Mouse (Mus musculus) adrenal gland, adult 18-20 months (tissue): ENCODE results near the gene Zzz3. TPM values are rescaled to one million over a fixed set of nuclear protein-coding genes. Genes with fewer than 3 reads are reported as not detected.

Experiments
- DNase-seq, 2 experiments: peaks; one replicate each; pipeline ENCODE4 v3.0.0; 2021 to 2022; ENCODE audit warnings: low spot score in 2 of 2
- total RNA-seq, 2 experiments: library from RNA; stranded (reverse); gene quantifications; 1 replicate in 1 of 2; 2 replicates in 1 of 2; pipeline ENCODE4 v1.2.3; 2021

Zzz3 gene
- total RNA-seq, 2 experiments from 2014 or later = 32.1 to 35.8 TPM

DNA sequence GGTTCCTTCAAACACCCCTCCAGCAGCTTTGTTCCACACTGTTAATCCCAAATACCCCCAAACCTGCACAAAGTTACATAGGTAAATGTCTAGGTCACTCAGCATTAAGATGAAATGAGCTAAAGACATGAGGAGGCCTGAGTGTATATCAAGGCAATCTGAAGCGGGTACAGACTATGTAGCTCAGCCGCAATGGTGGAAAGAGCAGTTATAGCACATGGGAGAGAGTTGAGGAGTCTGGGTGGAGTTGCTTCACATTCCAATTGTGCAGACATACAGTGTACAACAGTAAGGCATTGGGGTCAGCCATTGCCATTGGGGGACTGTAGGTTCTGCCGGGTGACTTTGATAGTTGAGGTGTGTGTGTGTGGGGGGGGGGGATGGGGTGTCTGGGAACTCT is 69.2 kb downstream of the Zzz3 start:
- no peak for DNase-seq

DNA sequence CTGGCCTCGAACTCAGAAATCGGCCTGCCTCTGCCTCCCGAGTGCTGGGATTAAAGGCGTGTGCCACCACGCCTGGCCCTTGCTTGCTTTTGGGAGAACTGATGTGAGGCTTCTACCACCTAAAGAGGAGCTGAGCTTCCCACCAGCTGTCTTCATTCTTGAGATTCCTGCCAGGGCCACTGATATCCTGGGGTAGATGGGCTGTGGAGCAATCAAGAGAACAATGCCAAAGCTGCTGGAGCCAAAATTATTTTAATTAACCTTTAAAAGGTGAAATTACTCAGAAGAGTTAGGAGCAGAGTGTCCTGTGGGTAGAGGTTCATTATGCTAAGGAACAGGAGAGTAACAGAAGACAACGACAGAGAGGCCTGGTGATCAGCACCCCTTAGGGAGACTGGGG is 70.1 kb downstream of the Zzz3 start:
- no peak for DNase-seq

DNA sequence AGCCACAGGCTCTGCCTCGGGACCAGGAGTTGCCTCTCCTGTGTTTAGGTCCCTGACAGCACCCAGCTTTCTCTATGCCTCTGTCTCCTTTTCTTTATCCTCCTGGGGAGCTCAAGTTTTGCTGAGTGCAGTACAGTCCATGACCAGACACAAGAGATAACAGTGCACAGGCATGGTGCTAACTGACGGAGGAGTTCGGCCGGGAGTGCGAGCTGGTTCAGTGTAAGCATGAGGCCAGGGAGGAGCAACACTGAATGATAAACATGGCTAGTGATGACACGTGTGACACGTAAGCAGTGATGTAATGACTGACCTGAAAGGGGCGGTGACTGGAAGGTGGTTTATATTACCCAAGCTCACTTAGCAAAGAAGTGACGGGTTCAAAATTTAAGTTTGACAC is 71.6 kb downstream of the Zzz3 start:
- DNase-seq = no peak

DNA sequence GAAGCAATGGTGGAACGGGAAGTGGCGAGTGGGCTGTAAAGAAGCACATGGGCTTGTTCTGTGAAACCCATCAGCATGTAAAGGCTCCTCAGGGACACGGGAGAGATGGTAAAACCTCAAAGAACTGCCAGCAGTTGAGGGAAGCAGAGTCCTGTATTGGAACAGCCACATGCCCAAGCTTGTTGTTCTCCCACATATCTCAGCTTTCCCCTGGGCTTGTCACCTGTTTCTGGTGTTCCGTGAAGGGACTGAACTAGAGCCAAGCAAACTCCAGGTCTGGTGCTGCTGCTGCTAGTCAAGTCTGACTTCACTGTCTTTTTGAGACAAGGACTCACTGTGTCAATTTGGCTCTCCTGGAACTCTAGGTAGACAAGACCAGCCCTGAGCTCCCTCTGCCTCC is 72.0 kb downstream of the Zzz3 start:
- DNase-seq = no peak

DNA sequence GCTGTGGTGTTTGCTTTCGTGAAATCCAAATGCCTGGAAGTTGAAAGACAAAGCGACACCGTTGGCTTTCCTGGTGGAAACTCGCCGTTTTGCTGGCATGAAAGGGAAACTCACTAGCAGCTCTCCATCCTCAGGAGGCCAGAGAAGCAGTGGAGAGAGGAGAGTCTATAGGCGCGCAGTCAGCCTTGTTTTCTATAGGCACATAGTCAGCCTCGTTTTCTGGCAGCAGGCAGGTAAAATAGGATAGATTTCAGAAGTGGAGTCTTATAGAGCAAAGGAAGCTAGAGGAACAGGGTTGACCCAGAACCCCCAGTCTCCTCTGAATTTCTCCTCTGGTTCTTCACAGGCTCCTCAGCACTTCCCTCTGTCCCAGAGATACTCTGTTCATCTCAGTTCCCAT is 72.8 kb downstream of the Zzz3 start:
- DNase-seq = no peak

DNA sequence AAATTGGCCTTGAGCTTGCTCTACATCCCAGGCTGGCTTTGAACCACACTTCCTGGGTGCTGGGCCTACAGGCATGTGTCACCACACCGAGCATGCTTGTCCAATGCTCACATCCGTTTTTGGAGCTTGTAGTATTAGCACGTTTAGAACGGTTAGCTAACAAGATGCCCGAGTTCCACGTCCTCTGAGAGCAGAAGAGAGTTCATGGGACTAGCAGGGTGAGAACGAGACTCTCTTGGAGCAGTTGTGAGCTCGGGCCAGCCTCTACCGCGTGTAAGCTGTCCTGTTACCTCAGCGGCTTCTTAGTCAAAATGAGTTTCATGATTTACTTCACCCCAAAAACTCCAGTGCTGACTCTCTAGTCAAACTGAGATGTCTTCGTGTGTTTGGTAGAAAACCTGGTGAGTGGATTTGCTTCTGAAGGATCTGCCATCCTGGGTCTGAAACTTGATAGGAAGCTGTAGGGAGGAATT is 73.3 kb downstream of the Zzz3 start:
- DNase-seq = no peak

DNA sequence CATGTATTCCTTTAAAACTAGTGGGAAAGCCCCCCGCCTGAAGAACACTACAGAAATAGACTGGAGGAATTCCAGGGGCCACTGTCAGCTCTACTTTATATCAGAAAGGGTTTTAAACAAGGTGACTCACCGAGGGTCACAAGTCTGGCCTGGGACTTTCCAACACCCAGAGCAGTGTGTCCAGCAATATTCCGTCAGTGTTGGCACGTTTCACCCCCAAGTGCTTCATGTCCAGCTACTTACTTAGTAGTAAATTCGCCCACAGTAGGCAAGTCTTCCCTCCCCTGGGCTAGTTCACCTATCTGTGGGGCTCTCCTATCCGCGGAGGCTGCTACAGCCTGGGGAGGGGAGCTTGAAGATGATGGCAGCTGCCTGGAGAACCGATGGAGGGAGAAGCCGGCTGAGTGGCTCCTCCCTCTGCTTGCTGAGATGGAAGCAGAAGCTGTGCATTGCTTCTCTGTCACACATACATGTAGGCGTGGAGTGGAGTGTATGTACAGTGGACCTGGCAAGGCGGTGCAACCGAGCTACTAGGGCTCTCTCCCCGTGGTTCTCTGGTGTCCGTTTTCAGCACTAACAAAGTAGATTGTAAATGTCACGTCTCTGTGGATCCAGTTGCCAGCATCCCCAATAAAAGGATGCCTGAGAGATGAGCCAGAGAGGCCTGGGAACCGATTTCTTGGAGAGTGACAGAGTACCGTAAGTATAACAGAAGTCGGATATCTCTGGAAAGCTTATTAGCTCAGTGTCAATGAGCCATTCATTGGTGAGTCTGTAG is 74.3 kb downstream of the Zzz3 start:
- no peak for DNase-seq

DNA sequence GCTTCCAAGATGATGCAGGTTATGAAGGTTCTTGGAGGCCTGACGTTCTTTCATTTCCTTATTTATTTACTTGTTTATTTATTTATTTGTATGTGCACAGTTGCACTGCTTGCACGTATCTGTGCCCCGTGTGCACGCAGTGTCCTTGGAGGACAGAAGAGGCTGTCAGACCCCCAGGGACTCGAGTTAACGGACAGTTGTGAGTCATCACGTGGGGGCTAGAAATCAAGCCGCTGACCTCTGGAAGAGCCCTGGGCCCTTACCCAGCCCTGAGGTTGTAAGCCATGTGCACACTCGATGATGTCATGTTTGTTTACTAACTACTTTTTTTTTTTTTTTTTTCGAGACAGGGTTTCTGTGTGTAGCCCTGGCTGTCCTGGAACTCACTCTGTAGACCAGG is 75.1 kb downstream of the Zzz3 start:
- DNase-seq = no peak

DNA sequence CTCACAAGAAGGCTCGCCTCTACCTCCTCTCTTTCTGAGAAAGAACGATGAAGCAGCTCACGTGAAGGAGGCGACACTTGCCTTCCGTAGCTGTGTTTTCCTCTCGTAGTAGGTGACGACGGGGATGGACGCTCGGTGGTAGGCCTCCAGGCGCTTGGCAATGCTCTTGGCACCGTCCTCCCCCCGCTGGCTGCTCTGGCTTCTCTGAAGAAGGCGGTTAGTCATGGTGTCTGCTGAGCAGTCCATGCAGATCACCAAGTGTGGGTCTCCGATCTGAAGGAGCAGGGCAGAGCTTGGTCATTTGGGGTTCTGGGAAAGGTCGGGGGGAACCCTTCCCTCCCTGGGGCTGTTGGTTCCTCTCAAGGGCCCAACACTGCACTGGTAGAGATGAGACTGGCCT is 77.4 kb downstream of the Zzz3 start:
- DNase-seq = no peak

DNA sequence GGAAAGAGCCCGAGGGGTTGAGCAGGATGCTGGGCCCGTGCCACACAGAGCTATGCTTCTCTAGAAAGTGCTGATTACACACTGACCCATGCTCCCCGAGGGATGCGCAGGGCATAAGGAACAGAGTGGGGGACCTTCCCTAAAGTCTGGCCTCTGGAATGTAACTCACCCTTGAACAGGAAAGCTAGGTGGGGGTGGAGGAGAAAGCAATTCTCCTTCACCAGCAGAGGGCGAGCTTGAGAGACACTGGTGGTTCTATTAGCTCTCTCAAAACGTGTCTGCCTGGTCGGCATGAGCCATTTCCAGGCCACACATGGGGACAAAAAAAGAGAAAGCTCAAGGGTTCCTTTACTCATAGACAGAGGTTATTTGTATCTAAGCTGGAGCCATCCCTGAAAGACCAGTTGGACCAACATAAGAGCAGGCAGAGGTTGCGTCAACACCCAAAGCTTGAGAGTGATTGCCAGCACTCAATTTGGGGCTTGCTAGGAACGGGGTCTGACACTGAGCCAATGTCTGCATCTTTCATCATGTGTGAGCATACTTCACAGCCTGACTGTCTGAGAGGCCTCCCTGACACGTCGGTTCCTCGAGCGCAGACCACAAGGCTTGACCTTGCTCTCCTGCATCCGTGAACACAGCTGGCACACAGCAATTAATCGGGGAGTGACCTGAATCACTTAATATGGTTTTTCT is 79.5 kb downstream of the Zzz3 start:
- DNase-seq = peak; percentile 48 to 55

DNA sequence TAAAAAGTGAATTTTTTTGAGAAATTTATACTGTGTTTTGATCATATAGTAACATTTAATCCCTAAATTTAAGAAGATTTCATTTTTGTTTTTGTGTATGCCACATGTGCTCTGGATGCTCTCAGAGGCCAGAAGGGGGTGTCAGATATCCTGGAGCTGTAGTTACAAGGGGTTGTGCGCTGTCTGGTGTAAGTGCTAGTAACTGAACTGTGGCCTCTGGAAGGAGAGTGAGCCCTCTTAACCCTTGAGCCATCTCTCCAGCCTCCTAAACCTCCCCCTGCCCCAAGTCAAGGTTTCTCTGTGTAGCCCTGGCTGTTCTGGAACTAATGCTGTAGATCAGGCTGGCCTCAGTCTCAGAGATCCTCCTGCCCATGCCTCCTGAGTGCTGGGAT is 80.0 kb downstream of the Zzz3 start:
- DNase-seq = no peak

DNA sequence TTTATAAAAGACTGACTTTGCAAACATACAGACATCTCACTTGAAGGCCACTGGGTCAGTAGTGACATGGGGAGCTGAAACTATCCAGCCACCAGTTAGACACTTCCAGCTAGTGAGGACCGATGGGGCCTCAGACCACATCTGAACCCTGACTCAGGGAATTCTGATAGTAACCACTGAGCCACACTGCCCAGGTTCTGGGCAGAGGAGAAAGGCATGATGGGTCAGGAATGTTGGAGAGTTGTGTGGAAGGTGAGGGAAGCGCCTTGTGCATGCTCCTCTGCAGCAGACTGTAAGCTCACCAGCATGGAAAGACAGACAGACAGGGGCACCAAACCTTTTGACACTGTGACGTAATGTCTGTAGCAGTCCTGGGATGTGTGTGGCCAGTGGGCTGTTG is 80.6 kb downstream of the Zzz3 start:
- no peak for DNase-seq

DNA sequence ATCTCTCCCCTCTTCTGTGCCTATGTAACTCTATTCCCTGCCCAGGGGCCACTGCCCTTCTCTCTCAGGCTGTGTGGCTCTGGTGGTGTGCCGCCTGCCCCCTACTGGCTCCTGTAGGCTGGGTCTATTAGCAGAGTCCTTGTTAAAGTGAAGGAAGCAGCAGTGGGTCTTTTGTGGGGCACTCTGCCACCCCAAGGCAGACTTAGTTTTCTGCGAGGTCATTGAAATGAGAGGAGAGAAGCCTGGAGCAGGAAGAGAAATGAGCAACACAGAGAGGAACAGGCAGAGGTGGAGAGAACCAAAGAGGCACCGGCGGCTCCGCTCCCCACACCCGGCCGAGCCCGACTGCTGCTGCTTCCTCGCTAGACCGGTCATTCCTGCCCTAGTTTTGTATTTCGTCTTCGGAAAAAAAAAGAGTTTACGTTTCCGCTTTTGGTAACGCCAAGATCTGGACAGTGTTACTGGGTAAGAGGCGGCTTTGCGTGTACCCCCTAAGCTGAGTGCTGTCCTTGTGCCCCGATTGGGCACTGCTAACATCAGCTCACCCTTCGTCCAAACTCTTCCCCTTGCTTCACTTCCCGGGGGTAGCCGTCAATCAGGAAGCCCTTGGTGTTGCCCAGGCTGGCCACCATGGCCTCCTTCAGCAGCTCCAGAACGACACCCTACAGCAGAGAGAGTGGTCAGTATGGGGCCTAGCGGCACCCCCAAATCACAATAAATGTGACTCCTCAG is 82.7 kb downstream of the Zzz3 start:
- DNase-seq = peak; percentile 51 to 58

DNA sequence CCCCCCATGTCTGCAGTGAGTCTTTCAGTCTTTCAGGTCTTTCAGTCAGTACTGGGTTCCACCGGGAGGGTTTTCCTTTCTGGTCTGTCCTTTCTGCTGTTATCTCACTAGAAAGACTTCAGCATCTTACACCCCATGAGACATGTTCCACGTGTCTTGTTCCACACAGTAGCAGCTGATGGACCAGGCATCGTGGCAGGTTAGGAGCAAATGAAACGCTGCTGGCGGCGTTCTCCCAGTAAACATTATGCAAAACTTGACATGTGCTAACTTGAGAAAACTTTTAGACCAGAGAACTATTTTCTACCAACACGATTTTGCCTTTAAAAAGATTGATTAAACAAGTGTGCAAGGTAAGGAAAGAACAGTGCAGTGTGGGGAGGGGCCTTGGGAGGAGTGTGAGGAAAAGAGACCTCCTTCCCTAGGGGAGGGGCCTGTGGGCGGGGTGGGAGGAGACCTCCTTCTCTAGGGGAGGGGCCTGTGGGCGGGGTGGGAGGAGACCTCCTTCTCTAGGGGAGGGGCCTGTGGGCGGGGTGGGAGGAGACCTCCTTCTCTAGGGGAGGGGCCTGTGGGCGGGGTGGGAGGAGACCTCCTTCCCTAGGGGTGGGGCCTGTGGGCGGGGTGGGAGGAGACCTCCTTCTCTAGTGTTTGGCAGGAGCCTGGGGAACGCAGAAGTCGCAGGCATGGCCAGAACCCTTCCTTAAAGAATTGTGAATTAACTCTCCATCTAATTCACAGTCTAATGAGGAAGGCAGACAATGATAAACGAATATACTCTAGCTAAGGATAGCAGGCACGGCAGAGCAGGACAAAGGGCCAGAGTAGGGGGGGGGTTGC is 83.5 kb downstream of the Zzz3 start:
- DNase-seq = peak in 1 of 2 experiments; percentile 13

DNA sequence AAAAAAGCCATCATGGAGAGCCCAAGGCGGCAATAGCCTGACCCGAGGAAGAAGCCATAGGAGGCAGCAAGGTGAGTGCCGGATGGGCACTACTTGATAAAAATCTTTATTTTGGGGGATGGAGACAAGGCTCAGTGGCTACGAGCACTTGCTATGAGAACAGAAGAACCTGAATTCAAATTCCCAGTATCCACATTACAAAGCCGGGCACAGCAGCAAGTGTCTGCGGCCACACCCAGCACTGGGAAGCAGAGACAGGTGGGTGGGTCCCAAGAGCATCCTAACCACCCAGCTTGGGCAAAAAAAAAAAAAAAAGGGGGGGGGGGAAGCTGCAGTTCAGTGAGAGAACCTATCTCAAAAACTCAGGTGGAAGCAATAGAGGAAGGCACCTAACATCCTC is 85.1 kb downstream of the Zzz3 start:
- no peak for DNase-seq

DNA sequence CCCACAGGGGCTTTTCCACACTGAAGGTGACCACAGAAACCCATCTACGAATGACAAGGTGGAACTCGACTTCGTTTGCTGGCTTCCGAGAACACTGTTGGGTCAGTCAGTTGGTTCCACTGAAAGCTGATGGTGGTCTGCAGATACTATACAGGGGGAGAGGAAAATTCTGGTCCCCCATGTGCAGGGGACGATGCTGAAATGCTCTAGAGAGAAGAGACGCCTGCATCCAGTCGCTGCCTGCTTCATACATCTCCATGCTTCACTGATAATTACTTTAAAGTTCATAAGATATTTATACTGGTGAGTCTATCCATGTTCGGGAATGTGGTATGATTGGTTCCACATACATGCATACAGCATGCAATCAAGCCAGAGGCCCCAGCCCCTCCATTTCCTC is 86.9 kb downstream of the Zzz3 start:
- DNase-seq = no peak

DNA sequence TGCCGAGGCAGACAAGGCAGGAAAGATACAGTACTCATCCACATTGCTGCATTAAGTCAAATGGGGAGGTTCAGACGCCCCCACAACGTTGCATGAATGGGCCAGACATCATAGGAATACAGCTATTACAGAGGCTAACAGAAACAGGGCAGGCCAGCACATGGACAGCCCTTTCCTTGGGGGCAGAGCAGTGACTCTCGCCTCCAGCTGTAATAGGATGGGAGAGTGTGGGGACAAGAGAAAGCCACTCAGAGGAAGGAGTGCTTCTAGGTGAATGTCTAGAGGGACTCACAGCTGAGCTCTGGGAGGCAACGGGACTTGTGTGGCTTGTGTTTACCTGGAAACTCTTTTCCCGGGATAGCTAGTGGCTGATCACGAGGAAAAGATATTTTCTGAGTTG is 88.5 kb downstream of the Zzz3 start:
- no peak for DNase-seq

DNA sequence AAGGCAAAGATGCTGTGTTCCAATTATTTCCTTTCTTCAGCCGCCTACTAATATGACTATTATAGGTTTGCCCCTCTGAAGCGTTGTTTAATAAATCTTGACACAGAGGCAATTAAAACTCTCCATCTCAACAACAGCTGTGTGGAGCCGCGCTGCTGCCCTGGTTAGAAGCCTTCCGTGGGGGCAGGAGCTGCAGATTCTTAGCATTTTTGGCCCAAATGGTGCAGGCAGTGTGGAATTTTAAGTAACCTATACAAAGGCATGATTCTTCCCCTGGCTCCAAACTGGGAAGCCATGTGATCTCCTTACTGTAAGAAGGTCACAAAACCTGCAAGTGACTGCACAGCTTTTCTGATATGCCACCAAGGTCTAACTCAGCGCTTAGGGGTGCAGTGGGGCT is 88.9 kb downstream of the Zzz3 start:
- no peak for DNase-seq

DNA sequence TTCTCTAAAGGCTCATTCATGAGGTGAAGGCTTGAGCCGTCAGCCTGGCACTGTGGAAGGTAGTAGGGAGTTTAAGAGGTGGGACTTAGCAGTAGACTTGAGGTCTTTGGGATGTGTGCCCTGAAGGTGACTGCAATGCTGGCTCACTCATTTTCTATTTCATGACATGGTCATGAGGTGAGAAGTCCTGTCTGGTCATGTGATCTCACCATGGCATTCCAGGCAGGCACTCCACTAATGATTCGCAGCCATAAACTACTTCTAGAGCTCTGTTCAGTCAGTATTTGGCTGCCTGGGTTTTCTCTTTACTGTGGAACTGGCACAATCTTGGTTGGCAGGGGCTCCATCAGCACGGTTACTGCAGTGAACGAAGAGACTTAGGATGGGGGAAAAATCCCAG is 93.7 kb downstream of the Zzz3 start:
- no peak for DNase-seq

DNA sequence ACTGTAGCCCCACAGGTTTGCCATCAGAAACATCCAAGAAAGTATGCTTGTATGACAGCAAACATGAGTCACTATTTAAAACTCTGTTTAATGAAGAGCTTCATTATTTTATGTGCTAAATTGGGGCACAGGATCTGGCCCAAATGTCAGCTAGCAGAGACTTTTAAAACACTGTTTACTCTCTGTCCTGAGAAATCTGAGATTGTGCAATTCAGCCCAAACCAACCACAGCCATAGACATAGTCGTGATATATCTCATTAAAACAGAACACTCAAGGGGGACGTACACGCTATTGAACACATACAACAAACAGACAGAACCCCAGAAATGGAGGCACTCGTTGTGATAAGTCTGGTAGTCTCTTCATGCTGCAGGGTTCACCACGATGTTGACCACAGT is 95.2 kb downstream of the Zzz3 start:
- no peak for DNase-seq

DNA sequence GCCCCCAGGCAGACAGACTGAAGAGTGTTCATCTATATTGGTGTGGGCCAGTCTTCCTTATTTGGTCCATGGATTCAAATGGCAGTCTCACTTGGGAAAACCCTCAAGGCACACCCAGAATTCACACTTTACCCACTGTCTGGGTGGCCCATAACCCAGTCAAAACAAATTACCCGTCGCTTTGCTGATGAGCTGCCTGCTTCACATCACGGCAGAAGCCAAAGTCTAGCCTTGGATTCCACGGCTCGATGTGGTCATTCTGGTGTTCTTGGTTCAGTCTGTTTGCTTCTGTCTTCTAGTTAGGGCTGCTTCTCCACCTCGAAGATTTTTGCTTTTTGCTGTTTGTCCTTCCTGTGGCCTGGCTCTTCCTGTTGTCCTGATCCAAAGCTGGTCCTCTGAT is 97.0 kb downstream of the Zzz3 start:
- DNase-seq = no peak
